Mouse (Mus musculus): ENCODE results near the gene Cym. TPM values are rescaled to one million over a fixed set of nuclear protein-coding genes. Genes with fewer than 3 reads are reported as not detected.

The Cym gene
- not detected in 2 replicates for polyA plus RNA-seq (2012)

DNA sequence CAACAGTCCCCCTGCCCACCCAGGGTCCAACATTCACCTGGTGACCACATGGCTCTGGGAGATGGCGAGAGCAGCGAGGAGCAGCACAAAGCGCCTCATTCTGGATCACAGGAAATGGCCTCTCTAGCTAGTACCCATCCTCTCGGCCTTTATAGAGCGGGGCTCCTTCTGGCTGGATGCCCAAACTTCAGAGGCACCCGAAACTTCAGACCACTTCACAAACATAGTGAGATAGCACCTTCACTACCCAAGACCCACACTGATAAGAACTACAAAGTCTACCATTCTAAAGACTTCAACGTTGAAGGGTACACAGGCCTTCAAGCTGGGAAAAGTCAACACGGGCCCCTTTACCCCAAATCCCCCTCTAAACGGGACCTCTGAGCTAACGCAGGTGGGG is at the start of gene Cym:
Cym (minus strand) TSS at position 125 of the 400 bp plus-strand sequence.

DNA sequence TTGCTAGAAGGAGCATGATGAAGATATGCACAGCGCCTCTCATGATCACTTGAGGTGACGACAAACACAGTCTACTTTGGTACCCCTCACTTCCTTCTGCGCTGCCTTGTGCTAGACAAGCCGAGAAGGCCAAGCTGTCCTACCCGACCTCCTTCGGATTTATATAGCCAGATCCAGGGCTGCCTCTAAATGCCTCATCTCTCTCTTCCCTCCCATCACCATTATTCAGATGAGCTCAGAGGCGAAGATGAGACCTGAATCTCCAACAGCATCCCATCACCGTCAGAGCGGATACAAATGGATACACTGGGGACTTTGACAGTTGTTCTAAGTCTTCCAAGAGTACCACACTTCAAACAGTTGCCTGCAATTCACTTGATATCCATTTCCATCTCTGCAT is 18.1 kb upstream of the Cym start, which contains the start of gene Prok1:
Prok1 (minus strand) TSS at position 101 of the 400 bp plus-strand sequence.

DNA sequence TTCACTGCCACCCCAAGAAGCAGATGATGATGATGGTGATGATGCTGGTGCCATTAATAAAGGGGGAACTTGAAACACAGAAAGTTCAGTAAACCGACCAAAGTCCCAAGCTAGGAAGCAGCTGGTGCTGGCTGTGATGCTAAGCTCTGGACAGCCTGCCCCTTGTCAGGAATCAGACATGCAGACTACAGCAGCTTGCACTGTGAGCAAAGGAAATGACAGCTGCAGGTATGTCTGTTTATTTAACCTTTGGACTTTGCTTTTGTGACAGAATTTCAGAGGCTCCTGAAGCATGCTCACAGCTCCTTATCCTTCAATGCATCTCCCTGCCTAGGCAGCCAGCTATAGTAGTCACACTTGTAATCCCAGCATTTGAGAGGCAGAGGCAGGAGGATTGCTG is 9.0 kb upstream of the Cym start, which contains the start of gene A630076J17Rik:
A630076J17Rik (plus strand) TSS at position 88 of the 400 bp plus-strand sequence.

DNA sequence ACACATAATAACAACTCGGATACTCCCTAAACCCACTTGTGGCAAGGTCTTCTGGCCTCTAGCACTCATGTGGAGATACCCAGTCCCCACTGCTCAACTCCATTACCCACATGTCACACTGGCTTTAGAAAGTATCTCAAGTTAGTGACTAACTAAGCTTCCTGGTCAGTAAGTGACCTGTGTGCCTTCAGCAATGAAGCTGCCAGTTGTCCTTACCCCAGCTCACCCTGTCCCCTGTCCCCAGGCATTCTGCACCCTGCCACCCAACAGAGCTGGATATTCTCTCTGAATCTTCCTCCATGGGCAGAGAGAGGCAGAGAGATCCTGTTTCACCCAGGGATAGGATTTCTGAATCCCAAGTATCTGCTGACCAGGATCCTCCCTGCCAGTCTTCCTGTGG is 38.8 kb downstream of the Cym start, which contains the start of gene Kcna10:
Kcna10 (plus strand) TSS at position 301 of the 400 bp plus-strand sequence.

Other genes starting within 250 kb of the Cym start
- gene Kcna3, start 185.6 kb downstream of the Cym start, polyA plus RNA-seq (2012) = 16.9 and 31.1 TPM in 2 replicates
- not detected in 2 replicates for gene Kcna2, start 120.6 kb downstream of the Cym start, polyA plus RNA-seq (2012)
- gene Kcna10, start 38.7 kb downstream of the Cym start, polyA plus RNA-seq (2012) = not detected in 2 replicates
- gene A630076J17Rik, start 8.9 kb upstream of the Cym start, polyA plus RNA-seq (2012) = not detected in 2 replicates
- 0.14 TPM in 1 of 2 replicates, not detected in the other for gene Prok1, start 18.0 kb upstream of the Cym start, polyA plus RNA-seq (2012)
- 25.0 and 38.0 TPM in 2 replicates for gene Lamtor5, start 57.1 kb upstream of the Cym start, polyA plus RNA-seq (2012)
- 0.04 TPM in 1 of 2 replicates, not detected in the other for gene Slc16a4, start 69.5 kb upstream of the Cym start, polyA plus RNA-seq (2012)
- gene Rbm15, start 111.9 kb upstream of the Cym start, polyA plus RNA-seq (2012) = 8.8 and 10.2 TPM in 2 replicates
- gene Kcnc4, start 237.8 kb upstream of the Cym start, polyA plus RNA-seq (2012) = 0.02 TPM in 1 of 2 replicates, not detected in the other

Data from megakaryocyte-erythroid progenitor cell, adult 5 weeks (primary cell).